Mouse (Mus musculus) neural tube, embryonic 13.5 days (tissue): ENCODE results near the gene Gm5105. TPM values are rescaled to one million over a fixed set of nuclear protein-coding genes. Genes with fewer than 3 reads are reported as not detected.

Source experiments
- ATAC-seq: fragments of 200-750 bp; cut with Nextera tagmentation; 2 replicates; pipeline ENCODE4 v1.8.0; 2017; ENCODE audit warnings: low read depth, mild to moderate bottlenecking, moderate TSS enrichment, moderate library complexity
- H3K27ac ChIP-seq: fragments of 300-500 bp; sonication (generic); replicated peaks from 2 replicates; pipeline ENCODE4 v1.5.1; 2015; ENCODE audit warnings: moderate library complexity, mild to moderate bottlenecking, inconsistent platforms
- H3K27me3 ChIP-seq: fragments of 300-500 bp; sonication (generic); 2 replicates; pipeline ENCODE4 v1.6.1; 2015; ENCODE audit warnings: mild to moderate bottlenecking, inconsistent platforms
- H3K36me3 ChIP-seq: fragments of 300-500 bp; sonication (generic); 2 replicates; pipeline ENCODE4 v1.6.1; 2015; ENCODE audit warnings: mild to moderate bottlenecking, inconsistent platforms
- H3K4me1 ChIP-seq: fragments of 300-500 bp; sonication (generic); replicated peaks from 2 replicates; pipeline ENCODE4 v1.6.1; 2015; ENCODE audit warnings: inconsistent platforms
- H3K4me2 ChIP-seq: fragments of 300-500 bp; sonication (generic); 2 replicates; pipeline ENCODE4 v1.6.1; 2015; ENCODE audit warnings: inconsistent platforms, mild to moderate bottlenecking, moderate library complexity
- H3K4me3 ChIP-seq: fragments of 300-500 bp; sonication (generic); 2 replicates; pipeline ENCODE4 v1.5.1; 2015; ENCODE audit warnings: mild to moderate bottlenecking, inconsistent platforms
- H3K9ac ChIP-seq: fragments of 300-500 bp; sonication (generic); 2 replicates; pipeline ENCODE4 v1.6.1; 2015; ENCODE audit warnings: moderate library complexity, mild to moderate bottlenecking, inconsistent platforms
- H3K9me3 ChIP-seq: fragments of 300-500 bp; sonication (generic); 2 replicates; pipeline ENCODE4 v1.6.1; 2016; ENCODE audit warnings: inconsistent platforms
- WGBS: fragments of 180-500 bp; shearing (Covaris S2); methylation state at CpG from one replicate; pipeline ENCODE4 v1.1.7; 2015; 5-methylcytosine and 5-hydroxymethylcytosine counted together
- polyA plus RNA-seq: library from polyadenylated mRNA; unstranded; fragments of >200 nt; fragmentation: Nextera tagmentation; extraction: Ambion mirVana; gene quantifications from 2 replicates; pipeline ENCODE4 v1.2.1, GENCODE M21; 2015

Gene Gm5105
- polyA plus RNA-seq, 1 experiment from 2014 or later, result 0.15 TPM

GRCm38 (mm10) chr3:138083896-138084295 is 16.7 kb upstream of the Gm5105 start:
- WGBS, result 86% methylated on average over 4 of the region's 4 CpGs
- no peak overlapping the region for H3K4me3 ChIP-seq
- no peak overlapping the region for H3K4me2 ChIP-seq
- ATAC-seq, result no peak
- H3K9me3 ChIP-seq, result no peaks in the 10 kb centered on the region
- H3K27me3 ChIP-seq, result no peaks in the 10 kb centered on the region
- no peak overlapping the region for H3K27ac ChIP-seq
- no peaks in the 10 kb centered on the region for H3K36me3 ChIP-seq
- peaks cover 6% of the 10 kb centered on the region for H3K4me1 ChIP-seq
- no peak overlapping the region for H3K9ac ChIP-seq

DNA sequence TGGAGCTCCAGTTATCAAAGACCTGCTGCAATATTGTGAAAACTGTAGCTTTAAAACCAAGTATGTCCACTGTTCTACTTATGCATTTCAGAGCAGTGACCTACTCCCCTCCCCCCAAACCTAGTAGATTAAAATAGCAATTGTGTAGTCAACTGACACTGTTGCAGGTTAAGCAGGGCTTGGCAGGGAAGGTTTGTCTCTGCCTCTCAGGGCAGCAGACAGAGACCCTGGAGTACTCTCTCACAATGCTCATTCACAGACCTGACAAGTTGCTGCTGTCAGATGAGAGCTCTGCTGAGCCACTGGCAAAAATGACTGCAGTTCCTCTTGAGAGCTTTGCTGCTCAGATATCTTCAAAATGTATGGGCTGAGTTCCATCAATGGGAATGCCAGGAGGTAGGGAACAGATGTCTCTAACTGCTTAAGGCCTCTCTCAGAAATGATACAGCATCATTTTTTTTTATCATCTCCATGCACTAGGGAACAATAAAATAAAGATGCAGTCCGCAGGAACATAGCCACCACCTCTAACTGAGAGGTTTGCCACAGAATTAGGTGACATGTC is 16.0 kb upstream of the Gm5105 start:
- Histone ChIP-seq H3K4me1 (peaks cover 6% of the 10 kb centered on the region), H3K4me3 (no peak overlapping the region), H3K36me3 (no peaks in the 10 kb centered on the region), H3K27ac (0 out of 2 replicates have a peak overlapping the region, but pooled peaks have one; percentile 15), H3K4me2 (no peak overlapping the region), H3K27me3 (no peaks in the 10 kb centered on the region), H3K9me3 (no peaks in the 10 kb centered on the region), H3K9ac (no peak overlapping the region)
- WGBS, result 57% methylated on average over 1 of the region's 1 CpGs
- ATAC-seq, result no peak

DNA sequence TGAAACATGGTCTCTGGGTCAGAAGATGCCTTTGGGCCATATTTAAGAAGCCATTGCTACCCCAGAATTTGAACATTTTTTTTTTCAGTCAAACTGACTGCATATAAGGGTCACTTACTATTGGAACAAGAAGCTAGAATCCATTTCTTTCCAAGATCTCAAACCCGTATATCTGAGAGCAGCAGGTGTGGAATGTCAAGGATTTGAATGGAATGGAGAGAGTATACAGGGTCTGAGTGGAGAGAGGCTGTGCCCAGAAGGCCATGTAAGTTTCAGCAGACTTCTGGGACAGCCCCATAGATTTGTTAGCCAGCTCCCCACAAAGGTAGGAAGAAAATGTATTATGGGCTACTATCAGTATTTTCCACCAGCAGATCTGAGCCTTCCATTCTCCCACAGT is 11.5 kb upstream of the Gm5105 start:
- H3K4me2 ChIP-seq, result no peak overlapping the region
- no peaks in the 10 kb centered on the region for H3K27me3 ChIP-seq
- no peak overlapping the region for H3K9ac ChIP-seq
- WGBS, result 92% methylated on average over 1 of the region's 1 CpGs
- no peaks in the 10 kb centered on the region for H3K9me3 ChIP-seq
- no peak for ATAC-seq
- peaks cover 10% of the 10 kb centered on the region for H3K4me1 ChIP-seq
- H3K4me3 ChIP-seq, result no peak overlapping the region
- H3K27ac ChIP-seq, result no peak overlapping the region
- H3K36me3 ChIP-seq, result no peaks in the 10 kb centered on the region

- WGBS, result 84% methylated on average over 11 of the region's 11 CpGs
- H3K9me3 ChIP-seq, result no peaks in the 10 kb centered on the region
- H3K27me3 ChIP-seq, result no peaks in the 10 kb centered on the region
- no peak overlapping the region for H3K9ac ChIP-seq
- no peak for ATAC-seq
- H3K36me3 ChIP-seq, result no peaks in the 10 kb centered on the region
- no peak overlapping the region for H3K27ac ChIP-seq
- no peak overlapping the region for H3K4me2 ChIP-seq
- no peak overlapping the region for H3K4me3 ChIP-seq
- peaks cover 4% of the 10 kb centered on the region; the same call in 1 of the 2 replicates for H3K4me1 ChIP-seq
Measured at GRCm38 (mm10) chr3:138077476-138078340, 10.5 kb upstream of the Gm5105 start.

GRCm38 (mm10) chr3:138075209-138075608 is 8.0 kb upstream of the Gm5105 start:
- ATAC-seq, result peak; percentile 72
- Histone ChIP-seq H3K9ac (no peak overlapping the region), H3K9me3 (no peaks in the 10 kb centered on the region), H3K36me3 (no peaks in the 10 kb centered on the region), H3K4me3 (no peak overlapping the region), H3K4me1 (peaks cover 4% of the 10 kb centered on the region; the same call in 1 of the 2 replicates), H3K27me3 (no peaks in the 10 kb centered on the region), H3K4me2 (no peak overlapping the region), H3K27ac (0 out of 2 replicates have a peak overlapping the region, but pooled peaks have one; percentile 13)
- 53% methylated on average over 8 of the region's 8 CpGs for WGBS

GRCm38 (mm10) chr3:138074214-138074613 is 7.0 kb upstream of the Gm5105 start:
- Histone ChIP-seq H3K4me2 (no peak overlapping the region), H3K9me3 (no peaks in the 10 kb centered on the region), H3K4me1 (peaks cover 6% of the 10 kb centered on the region; the same call in 1 of the 2 replicates), H3K27ac (no peak overlapping the region), H3K36me3 (no peaks in the 10 kb centered on the region), H3K9ac (no peak overlapping the region), H3K4me3 (no peak overlapping the region), H3K27me3 (no peaks in the 10 kb centered on the region)
- ATAC-seq, result no peak
- 90% methylated on average over 1 of the region's 1 CpGs for WGBS

DNA sequence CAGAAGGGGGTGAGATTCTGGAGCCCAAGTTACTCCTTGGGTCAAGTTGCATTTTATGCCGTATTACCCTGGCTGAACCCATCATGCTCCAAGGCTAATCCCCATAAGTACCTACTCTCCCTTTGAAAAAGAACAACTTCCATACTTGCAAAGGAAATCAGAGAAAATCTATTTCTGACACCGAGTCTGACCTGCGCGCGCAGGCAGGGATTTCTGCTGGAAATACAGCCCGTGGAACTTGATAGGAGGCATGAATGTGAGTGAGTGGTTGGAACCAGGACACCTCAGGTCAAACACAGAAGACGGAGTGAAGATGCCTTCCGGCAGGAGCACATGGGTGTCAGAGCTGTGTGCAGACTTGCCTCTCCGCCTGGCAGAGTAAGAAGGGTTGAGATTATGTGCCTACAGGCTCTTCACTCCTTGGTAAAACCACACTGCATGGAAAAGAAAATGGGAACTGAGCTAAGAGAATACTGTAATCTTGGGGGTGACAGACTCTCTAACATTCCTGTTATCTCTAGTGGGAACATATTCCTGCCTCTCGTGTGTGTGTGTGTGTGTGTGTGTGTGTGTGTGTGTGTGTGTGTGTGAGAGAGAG is 4.4 kb upstream of the Gm5105 start:
- H3K36me3 ChIP-seq, result no peaks in the 10 kb centered on the region
- H3K4me1 ChIP-seq, result peaks cover 9% of the 10 kb centered on the region
- no peak overlapping the region for H3K4me2 ChIP-seq
- H3K27me3 ChIP-seq, result no peaks in the 10 kb centered on the region
- no peak for ATAC-seq
- H3K9me3 ChIP-seq, result no peaks in the 10 kb centered on the region
- no peak overlapping the region for H3K27ac ChIP-seq
- H3K9ac ChIP-seq, result no peak overlapping the region
- no peak overlapping the region for H3K4me3 ChIP-seq
- WGBS, result 92% methylated on average over 10 of the region's 10 CpGs

DNA sequence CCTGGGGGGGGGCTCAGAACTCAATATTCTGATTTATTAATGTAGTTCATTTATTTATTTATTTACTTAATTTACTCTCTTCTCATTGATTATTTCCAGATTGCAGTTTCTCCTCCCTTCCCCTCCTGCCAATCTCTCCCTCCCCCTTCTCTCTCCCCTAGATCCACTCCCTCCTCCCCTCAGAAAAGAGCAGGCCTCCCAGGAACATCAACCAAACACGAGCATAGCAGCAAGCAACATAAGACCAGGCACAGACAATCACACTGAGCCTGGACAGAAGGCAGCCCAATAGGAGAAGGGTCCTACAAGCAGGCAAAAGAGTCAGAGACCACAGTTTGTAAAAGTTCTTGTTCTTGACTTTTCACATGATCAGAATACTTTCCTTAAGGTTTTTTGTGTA is 3.8 kb upstream of the Gm5105 start:
- ATAC-seq, result no peak
- Histone ChIP-seq H3K4me2 (no peak overlapping the region), H3K36me3 (no peaks in the 10 kb centered on the region), H3K9ac (no peak overlapping the region), H3K27ac (no peak overlapping the region), H3K27me3 (no peaks in the 10 kb centered on the region), H3K4me3 (no peak overlapping the region), H3K9me3 (no peaks in the 10 kb centered on the region), H3K4me1 (peaks cover 15% of the 10 kb centered on the region)
- 0% methylated on average over 1 of the region's 1 CpGs for WGBS

- WGBS, result 74% methylated on average over 18 of the region's 18 CpGs
- H3K27me3 ChIP-seq, result no peaks in the 10 kb centered on the region
- no peak for ATAC-seq
- H3K4me3 ChIP-seq, result no peak overlapping the region
- H3K27ac ChIP-seq, result no peak overlapping the region
- H3K36me3 ChIP-seq, result no peaks in the 10 kb centered on the region
- H3K9ac ChIP-seq, result no peak overlapping the region
- H3K9me3 ChIP-seq, result no peaks in the 10 kb centered on the region
- no peak overlapping the region for H3K4me2 ChIP-seq
- peaks cover 18% of the 10 kb centered on the region for H3K4me1 ChIP-seq
Measured at GRCm38 (mm10) chr3:138069756-138070511, 2.7 kb upstream of the Gm5105 start.

DNA sequence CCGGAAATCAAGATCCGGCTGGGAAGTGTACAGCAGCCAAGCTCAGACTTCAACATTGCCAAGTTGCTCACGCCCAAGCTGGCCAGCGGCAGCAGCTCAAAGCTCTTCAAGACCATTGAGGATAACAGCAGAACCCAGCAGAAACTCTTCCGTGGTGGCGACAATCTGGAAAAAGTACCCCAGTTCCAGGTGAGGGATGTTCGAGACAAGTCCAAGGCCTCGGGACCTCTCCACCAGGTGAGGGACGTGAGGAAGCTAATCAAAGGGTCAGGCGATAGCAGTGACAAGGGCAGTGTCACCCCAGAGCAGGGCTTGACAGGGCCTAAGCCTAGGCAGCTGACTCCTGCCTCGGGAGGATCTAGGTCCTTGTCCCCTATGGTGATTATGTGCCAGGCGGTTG is 915 bp upstream of the Gm5105 start:
- Histone ChIP-seq H3K9ac (no peak overlapping the region), H3K4me2 (no peak overlapping the region), H3K36me3 (no peaks in the 10 kb centered on the region), H3K4me1 (peaks cover 30% of the 10 kb centered on the region), H3K27me3 (no peaks in the 10 kb centered on the region), H3K27ac (no peak overlapping the region), H3K9me3 (no peaks in the 10 kb centered on the region), H3K4me3 (no peak overlapping the region)
- 94% methylated on average over 12 of the region's 12 CpGs for WGBS
- no peak for ATAC-seq

DNA sequence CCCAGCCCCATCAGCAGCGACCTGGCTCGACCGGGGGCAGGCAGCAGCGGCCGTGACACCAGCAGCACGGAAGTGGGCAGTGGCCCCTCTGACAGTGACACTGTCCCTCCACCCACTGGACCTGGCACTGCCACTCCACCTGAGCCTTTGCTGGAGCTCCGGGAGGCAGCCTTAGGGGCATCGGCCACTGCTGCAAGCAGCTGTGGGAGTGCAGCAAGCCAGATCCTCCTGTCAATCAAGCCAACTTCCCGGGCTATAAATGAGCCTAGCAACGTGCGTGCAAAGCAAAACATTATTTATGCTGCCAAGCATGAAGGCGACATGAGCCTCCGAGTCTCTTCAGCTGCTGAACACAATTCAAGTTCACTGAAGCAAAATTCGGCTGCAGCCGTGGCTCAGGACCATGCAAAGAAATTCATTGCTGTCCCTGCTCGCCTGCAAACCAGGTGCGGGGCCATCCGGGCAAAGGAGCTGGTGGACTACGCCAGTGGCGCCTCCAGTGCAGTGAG is 786 bp downstream of the Gm5105 start:
- no peak overlapping the region for H3K9ac ChIP-seq
- ATAC-seq, result peak; percentile 56; the same call in 1 of the 2 replicates

More for the DNA sequence above, 786 bp downstream of the Gm5105 start:
- 62% methylated on average over 20 of the region's 20 CpGs for WGBS
- H3K4me1 ChIP-seq, result peaks cover 30% of the 10 kb centered on the region
- no peaks in the 10 kb centered on the region for H3K36me3 ChIP-seq
- H3K27ac ChIP-seq, result no peak overlapping the region
- H3K27me3 ChIP-seq, result no peaks in the 10 kb centered on the region
- no peaks in the 10 kb centered on the region for H3K9me3 ChIP-seq
- 0 out of 2 replicates have a peak overlapping the region, but pooled peaks have one; percentile 1 for H3K4me2 ChIP-seq
- no peak overlapping the region for H3K4me3 ChIP-seq
